Mouse (Mus musculus): ENCODE measurements around the gene Chrna10. TPM values are rescaled to one million over a fixed set of nuclear protein-coding genes. Genes with fewer than 3 reads are reported as not detected.
A peak's percentile ranks its signal among the peaks of the same experiment; 100 is the strongest.

Chrna10 gene
- total and polyA plus RNA-seq, 3 experiments = not detected

DNA sequence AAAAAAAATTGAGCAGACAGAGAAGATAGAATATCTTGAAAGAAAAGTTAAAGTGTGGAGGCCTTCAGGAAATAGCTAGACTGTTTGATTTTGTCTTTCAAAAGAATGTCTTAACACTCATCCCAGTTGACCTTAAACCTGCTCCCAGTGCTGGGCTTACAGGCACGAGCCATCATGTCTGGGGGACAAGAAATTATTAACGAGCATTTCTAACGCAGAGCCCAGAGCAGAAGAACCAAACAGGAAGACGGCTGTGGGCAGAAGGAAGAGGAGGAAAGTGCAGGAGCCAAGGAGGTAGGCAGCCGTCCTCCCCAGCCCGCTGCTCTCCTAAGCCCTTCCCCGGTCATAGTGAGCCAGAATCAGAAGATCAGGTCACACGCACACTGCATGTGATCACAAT is 36.3 kb downstream of the Chrna10 start:
- no peak for TF ChIP-seq MEF2A (IDR thresholded peaks at IDR 0.05; ENCODE audit: extremely low read depth, insufficient replicate concordance, low read depth, low read length, poor library complexity, severe bottlenecking)
- TF ChIP-seq ZNF384 (IDR thresholded peaks at IDR 0.05; ENCODE audit: low read depth, low read length) = 0 out of 2 replicates have a peak, but pooled peaks have one; percentile 15
- no peak overlapping the region for H3K9ac ChIP-seq (ENCODE audit: control insufficient read depth, low read depth, low read length, poor library complexity, severe bottlenecking)
- peaks cover 0 to 2% of the 10 kb centered on the region in 2 experiments; a peak in 2 of 4 replicates for H3K36me3 ChIP-seq (ENCODE audit: control insufficient read depth in 1 of 2, insufficient read depth in 2 of 2, low read length in 2 of 2)
- no peaks in the 10 kb centered on the region for H3K4me1 ChIP-seq (ENCODE audit: control insufficient read depth in 1 of 2, insufficient read depth in 2 of 2, low read length in 2 of 2)
- H3K27me3 ChIP-seq (ENCODE audit: control insufficient read depth in 1 of 2, insufficient read depth in 2 of 2, low read length in 2 of 2) = no peaks in the 10 kb centered on the region
- no peak for DNase-seq (ENCODE audit: low read depth, low spot score)
- no peaks in the 10 kb centered on the region for H3K9me3 ChIP-seq (replicated peaks; ENCODE audit: insufficient read depth, low read length)
- no peak overlapping the region for H3K27ac ChIP-seq (ENCODE audit: control insufficient read depth, low read depth, low read length)
- H3K79me2 ChIP-seq (ENCODE audit: control insufficient read depth, insufficient read depth, low read length, poor library complexity) = no peaks in the 10 kb centered on the region
- no peak overlapping the region for H3K4me3 ChIP-seq (ENCODE audit: control insufficient read depth in 1 of 2, insufficient read depth in 1 of 2, low read depth in 2 of 2, low read length in 2 of 2)

GRCm38 (mm10) chr7:102078517-102078916 is 38.1 kb downstream of the Chrna10 start:
- no peaks in the 10 kb centered on the region for H3K27me3 ChIP-seq (ENCODE audit: control insufficient read depth in 1 of 2, insufficient read depth in 2 of 2, low read length in 2 of 2)
- no peak overlapping the region for H3K9ac ChIP-seq (ENCODE audit: control insufficient read depth, low read depth, low read length, poor library complexity, severe bottlenecking)
- H3K36me3 ChIP-seq (ENCODE audit: control insufficient read depth in 1 of 2, insufficient read depth in 2 of 2, low read length in 2 of 2) = peaks cover 0 to 2% of the 10 kb centered on the region in 2 experiments; a peak in 2 of 4 replicates
- H3K9me3 ChIP-seq (replicated peaks; ENCODE audit: insufficient read depth, low read length) = no peaks in the 10 kb centered on the region
- peak; percentile 43 for DNase-seq (ENCODE audit: low read depth, low spot score)
- H3K27ac ChIP-seq (ENCODE audit: control insufficient read depth, low read depth, low read length) = no peak overlapping the region
- no peaks in the 10 kb centered on the region for H3K4me1 ChIP-seq (ENCODE audit: control insufficient read depth in 1 of 2, insufficient read depth in 2 of 2, low read length in 2 of 2)
- no peaks in the 10 kb centered on the region for H3K79me2 ChIP-seq (ENCODE audit: control insufficient read depth, insufficient read depth, low read length, poor library complexity)
- TF ChIP-seq POLR2A (IDR thresholded peaks at IDR 0.05; ENCODE audit: control insufficient read depth in 1 of 2, insufficient read depth in 1 of 2, low read depth in 1 of 2, low read length in 2 of 2, poor library complexity in 1 of 2) (no peak), CHD1 (IDR thresholded peaks at IDR 0.05; ENCODE audit: low read depth, low read length) (no peak), USF2 (IDR thresholded peaks at IDR 0.05; ENCODE audit: borderline replicate concordance in 1 of 2, insufficient read depth in 1 of 2, low read depth in 1 of 2, low read length in 2 of 2) (no peak), MAX (IDR thresholded peaks at IDR 0.05; ENCODE audit: low read length) (no peak), ZC3H11A (IDR thresholded peaks at IDR 0.05; ENCODE audit: low read depth, low read length) (0 out of 2 replicates have a peak, but pooled peaks have one; percentile 4), POLR2AphosphoS2 (IDR thresholded peaks at IDR 0.05; ENCODE audit: low read length) (no peak), ZKSCAN1 (IDR thresholded peaks at IDR 0.05; ENCODE audit: low read depth, low read length) (no peak), EP300 (IDR thresholded peaks at IDR 0.05; ENCODE audit: low read depth in 1 of 2, low read length in 2 of 2) (no peak), GABPA (IDR thresholded peaks at IDR 0.05; ENCODE audit: low read depth, low read length) (no peak), TCF12 (IDR thresholded peaks at IDR 0.05; ENCODE audit: low read depth, low read length) (no peak), CTCF (IDR thresholded peaks at IDR 0.05 in 2 of 3, conservative IDR thresholded peaks at IDR 0.05 in 1 of 3; ENCODE audit: control insufficient read depth in 1 of 3, insufficient read depth in 1 of 3, low read depth in 2 of 3, low read length in 3 of 3, poor library complexity in 1 of 3, severe bottlenecking in 1 of 3) (peak; percentile 18 to 59 (median 56); a peak in 5 of 6 replicates), NELFE (IDR thresholded peaks at IDR 0.05; ENCODE audit: low read depth, low read length) (no peak), BHLHE40 (IDR thresholded peaks at IDR 0.05; ENCODE audit: borderline replicate concordance, low read depth, low read length) (no peak), USF1 (IDR thresholded peaks at IDR 0.05; ENCODE audit: low read depth, low read length) (no peak), RCOR1 (IDR thresholded peaks at IDR 0.05; ENCODE audit: low read depth, low read length) (no peak), MYB (IDR thresholded peaks at IDR 0.05; ENCODE audit: low read depth, low read length) (no peak), MXI1 (IDR thresholded peaks at IDR 0.05; ENCODE audit: low read depth, low read length) (no peak), KAT2A (conservative IDR thresholded peaks at IDR 0.05; ENCODE audit: low read depth, low read length) (no peak), HCFC1 (IDR thresholded peaks at IDR 0.05; ENCODE audit: low read depth, low read length) (no peak), MEF2A (IDR thresholded peaks at IDR 0.05; ENCODE audit: extremely low read depth, insufficient replicate concordance, low read depth, low read length, poor library complexity, severe bottlenecking) (no peak), UBTF (IDR thresholded peaks at IDR 0.05; ENCODE audit: borderline replicate concordance, insufficient read depth, low read depth, low read length) (no peak), ELF1 (IDR thresholded peaks at IDR 0.05; ENCODE audit: low read depth, low read length) (no peak), RAD21 (IDR thresholded peaks at IDR 0.05; ENCODE audit: low read depth, low read length) (peak; percentile 56), SMC3 (IDR thresholded peaks at IDR 0.05; ENCODE audit: low read depth, low read length) (peak; percentile 37), JUND (IDR thresholded peaks at IDR 0.05; ENCODE audit: low read depth, low read length) (no peak), MYC (IDR thresholded peaks at IDR 0.05; ENCODE audit: low read depth, low read length) (no peak)
- H3K4me3 ChIP-seq (ENCODE audit: control insufficient read depth in 1 of 2, insufficient read depth in 1 of 2, low read depth in 2 of 2, low read length in 2 of 2) = no peak overlapping the region
